Mouse (Mus musculus) yolk sac, embryonic 10.5 days (tissue): Measurements from ENCODE around the gene Pecr.
"Not testable (repeated sequence)": the region's sequence is repeated elsewhere in the genome, so short reads cannot be mapped to it uniquely, and the experiment has no call there.

Experiments
- DNase-seq: peaks from one replicate; pipeline ENCODE4 v3.0.0-alpha.2; 2017; ENCODE audit warnings: low spot score

Gene Pecr

GRCm38 (mm10) chr1:72236363-72237006 lies 47.6 kb downstream of the Pecr start:
- peak; percentile 87 for DNase-seq

DNA sequence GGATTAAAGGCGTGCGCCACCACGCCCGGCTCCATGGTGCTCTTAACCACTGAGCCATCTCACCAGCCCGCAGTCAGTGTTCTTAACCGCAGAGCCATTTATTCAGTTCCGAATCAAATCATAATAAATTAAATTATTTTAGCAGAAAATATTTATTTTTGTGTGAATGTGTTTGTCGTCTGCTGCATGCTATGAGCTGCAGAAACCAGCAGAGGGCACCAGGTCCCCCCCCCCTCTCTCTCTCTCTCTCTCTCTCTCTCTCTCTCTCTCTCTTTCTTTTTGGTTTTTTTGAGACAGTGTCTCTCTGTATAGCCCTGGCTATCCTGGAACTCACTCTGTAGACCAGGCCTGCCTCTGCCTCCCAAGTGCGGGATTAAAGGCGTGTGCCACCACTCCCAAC lies 51.5 kb downstream of the Pecr start:
- DNase-seq = not testable (repeated sequence)

- no peak for DNase-seq
Observed at GRCm38 (mm10) chr1:72228974-72229373, 55.1 kb downstream of the Pecr start.

DNA sequence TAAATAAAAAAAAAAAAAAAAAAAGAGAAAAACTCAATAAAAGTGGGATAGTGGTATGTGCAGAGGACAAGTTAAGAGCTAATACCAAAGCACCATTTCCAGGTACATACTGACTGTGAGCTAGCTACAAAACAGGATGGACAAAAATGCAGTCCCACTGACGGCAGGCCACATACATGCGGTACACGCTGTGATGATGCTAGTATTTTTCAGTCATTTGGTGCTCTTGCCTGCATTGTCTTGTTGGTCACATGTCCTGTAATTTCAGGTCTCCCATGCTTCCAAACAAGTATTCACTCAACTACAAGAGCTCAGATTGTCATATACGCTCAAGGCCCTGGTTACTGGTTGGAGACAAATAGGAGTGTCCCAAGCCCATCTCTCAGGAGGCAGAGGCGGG lies 56.6 kb downstream of the Pecr start:
- no peak for DNase-seq

DNA sequence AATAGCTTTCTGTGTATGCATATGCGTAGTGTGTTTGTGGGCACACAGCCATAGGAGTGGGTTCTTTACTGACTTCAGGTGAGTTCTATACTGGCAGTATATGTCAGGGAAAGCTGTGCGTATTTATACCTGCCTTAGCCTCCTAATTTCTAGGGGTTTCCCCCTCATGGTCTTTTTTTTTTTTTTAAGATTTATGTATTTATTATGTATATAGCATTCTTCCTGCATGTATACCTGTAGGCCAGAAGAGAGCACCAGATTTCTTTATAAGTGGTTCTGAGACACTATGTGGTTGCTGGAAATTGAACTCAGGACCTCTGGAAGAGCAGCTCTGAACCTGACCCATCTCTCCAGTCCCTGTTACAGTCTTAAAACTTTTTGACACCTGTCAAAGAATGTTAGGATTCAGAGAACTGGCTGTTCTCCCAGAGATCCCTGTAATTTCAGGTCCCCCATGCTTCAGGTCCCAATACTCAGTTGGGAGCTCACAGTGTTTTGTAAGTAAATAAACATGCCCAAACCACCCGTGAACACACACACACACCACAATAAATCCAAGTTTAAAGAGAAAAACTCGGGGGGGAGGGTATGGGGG lies 57.1 kb downstream of the Pecr start:
- no peak for DNase-seq

DNA sequence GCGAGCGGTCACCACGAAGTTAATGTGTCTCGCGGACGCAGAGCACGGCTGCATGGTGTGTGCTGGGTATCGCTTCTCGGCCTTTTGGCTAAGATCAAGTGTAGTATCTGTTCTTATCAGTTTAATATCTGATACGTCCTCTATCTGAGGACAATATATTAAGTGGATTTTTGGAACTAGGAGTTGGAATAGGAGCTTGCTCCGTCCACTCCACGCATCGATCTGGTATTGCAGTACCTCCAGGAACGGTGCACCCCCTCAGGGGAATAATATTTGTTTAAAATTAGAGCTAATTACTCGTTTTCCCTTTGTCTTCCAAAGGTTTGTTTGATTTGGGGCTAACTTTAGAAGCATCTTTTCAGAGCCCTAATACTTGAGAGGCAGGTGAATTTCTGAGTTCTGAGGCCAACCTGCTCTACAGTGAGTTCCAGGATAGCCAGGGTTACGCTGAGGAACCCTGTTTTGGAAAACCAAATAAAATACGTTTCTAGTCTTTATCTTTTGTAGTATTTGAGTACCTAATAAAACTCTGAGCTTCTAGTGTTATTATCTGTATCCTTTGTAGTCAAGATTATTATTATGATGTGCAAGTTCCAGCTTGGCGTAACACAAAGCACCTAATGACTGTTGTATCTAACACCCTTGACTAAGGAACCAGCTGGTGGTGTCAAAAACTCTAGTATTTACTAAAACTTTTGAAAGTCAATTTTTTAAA lies 57.8 kb downstream of the Pecr start:
- DNase-seq = peak; percentile 91

DNA sequence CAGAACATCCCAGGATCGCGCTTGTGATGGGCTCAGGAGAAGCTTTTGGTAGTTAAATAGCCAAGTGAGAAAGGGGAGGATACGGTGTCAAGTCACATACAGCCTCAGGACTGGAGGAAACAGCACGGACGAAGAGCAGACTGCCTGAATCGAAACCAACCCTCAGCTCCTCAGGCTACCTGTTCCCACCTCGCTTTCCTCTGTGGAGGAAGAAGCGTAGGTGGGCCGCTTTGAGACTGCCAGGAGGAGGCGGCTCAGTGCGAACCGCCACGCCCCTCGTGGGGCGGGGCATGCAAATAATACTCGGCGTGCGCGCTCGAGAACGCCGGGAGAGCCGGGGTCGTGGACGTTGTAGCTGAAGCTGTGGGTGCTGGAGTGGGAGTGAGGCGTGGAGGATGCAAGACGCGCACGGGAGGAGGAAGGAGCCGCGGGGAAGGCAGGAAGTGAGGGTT lies 58.4 kb downstream of the Pecr start:
- peak; percentile 89 for DNase-seq

- no peak for DNase-seq
Observed at GRCm38 (mm10) chr1:72225054-72225718, 58.9 kb downstream of the Pecr start.

GRCm38 (mm10) chr1:72220008-72220407 lies 64.1 kb downstream of the Pecr start:
- no peak for DNase-seq

DNA sequence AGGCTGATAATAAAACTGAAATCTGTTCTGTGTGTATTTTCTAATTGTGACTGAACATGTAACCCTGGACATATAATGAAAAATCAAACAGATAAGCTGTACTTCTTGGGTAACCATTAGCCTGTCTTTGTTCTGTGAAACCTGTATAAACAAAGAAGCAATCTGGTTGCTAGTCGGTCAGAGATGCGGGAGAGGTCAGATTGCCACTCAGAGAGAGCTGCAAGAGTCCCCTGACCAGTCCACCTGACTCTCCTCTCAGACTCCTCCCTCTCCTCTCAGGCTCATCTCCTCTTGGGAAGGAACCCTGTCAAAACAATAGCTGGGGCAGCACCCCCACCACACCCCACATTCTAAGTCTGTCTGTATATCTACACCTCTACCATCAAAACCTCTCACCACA lies 65.0 kb downstream of the Pecr start:
- peak; percentile 80 for DNase-seq

GRCm38 (mm10) chr1:72218626-72219025 lies 65.5 kb downstream of the Pecr start:
- peak; percentile 60 for DNase-seq

DNA sequence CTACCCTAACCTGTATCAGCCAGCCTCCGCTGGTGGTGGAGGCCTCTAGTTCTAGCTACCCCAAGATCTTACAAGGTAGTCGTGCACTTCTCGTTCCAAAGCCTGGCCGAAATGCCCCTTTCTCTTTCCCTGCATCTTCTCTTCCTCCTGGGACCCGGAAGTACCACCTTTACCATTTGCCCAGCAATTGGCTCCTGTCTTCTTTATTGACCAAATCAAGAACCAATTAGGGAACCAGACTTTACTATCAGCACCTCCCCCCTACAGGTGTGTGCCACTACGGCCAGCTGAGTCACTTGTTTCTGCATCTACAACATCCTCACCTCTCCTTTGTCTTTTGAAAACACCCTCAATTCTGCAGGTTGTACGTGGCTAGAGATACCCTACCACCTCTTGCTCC lies 67.4 kb downstream of the Pecr start:
- no peak for DNase-seq

DNA sequence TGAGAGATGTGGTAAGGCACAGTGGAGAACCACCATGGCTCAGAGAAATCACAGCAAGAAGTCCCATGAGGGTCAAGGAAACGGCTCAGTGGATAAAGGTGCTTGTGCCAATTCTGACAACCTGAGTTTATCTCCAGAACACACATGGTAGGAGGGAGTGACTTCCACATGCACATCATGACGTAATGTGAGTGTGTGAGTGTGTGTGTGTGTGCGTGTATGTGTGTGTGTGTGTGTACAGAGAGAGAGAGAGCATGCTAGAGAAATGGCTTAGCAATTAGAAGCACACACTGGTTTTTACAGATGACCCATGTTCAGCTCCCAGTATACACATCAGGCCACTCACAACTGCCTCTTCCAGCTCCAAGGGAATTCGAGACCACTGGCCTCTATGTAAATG lies 68.9 kb downstream of the Pecr start:
- no peak for DNase-seq

- no peak for DNase-seq
Observed at GRCm38 (mm10) chr1:72214470-72214961, 69.6 kb downstream of the Pecr start.

GRCm38 (mm10) chr1:72213954-72214353 lies 70.2 kb downstream of the Pecr start:
- no peak for DNase-seq

DNA sequence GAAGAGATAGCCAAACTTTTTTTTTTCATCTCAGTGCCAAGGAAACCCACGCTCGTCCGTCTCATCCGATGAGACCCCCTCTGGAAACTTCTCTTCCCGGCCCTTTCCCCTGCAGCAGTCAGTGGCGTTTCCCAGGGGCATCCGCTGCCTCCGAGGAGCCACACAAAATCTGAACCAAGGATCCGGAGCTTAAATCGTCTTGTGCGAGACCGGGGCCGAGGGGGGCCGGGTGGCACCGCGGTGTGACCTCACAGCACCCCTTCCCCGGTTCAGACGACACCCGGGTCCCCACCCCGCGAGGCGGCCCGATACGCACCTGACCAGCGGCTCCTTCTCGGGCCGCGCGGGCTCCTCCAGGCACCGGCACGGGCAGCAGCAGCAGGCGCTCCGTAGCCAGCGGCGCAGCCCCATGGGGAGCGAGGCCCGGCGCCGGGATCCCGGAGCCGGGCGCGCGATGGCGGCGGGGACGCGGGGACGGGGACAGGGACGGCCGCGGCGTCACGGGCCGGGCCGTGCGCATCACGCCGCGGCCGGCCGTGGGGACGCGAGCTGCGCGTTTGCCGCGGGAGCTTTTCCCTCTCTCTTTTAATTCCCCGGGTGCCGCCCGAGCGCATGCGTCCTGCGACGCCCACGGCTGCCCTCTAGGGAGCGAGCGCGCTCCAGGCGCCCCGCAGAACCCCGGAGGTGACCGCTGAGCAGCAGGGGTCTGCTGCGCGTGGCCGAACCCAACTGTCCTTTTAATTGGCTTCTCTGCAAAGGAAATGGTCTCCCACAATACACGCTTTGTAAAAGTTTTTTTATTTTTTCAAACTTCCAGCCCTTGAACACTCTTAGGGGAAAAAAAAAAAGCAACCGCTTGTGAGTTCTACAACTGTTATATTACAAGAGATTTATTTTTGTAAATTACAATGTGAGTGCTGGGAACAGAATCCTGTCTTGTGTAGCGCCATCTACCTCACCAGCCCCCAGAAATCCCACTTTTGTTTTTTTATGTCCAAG lies 72.1 kb downstream of the Pecr start, which contains the start of gene Mreg:
Gene Mreg, minus strand, starts transcription at position 607 of the 999 bp plus-strand sequence.
- DNase-seq = peak; percentile 74

DNA sequence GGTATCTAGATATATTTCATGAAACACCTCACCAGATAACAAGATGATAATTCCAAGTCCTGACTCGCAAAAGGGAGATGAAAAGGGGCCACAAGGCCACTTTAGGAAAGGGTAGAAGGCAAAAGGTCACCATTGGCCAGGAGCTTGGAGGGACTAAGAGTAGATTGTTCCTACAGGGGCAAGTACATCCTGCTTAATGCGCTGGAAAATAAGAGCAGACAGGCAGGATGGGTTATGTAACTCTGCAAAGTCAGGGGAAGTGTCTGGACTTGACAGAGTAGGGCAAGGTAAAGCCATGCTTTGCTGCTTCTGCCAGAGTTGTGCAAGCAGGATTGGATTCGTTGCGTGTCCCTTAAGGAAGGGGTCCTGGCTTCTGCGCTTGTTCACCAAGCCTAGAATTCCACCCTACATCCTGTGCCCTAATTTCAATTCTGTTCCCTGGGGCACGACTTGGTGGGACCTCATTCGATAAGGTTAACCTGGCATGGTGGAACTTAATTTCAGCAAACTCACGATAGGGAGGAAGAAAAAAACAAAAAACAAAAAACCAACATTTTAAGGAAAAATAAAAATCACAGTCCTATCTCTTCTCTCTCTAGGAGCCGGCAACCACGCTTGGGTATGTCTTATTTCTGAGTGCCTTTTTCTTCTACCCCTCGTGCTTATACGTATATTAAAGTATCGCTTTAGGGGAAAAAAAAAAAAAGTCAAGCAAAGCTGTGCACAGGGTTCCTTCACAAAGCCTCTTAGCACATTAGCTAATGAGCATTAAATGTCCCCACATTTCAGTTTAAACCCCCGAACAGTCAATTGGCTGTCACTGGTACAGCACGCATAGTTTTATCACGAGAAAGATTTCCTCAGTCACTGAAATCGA lies 73.1 kb downstream of the Pecr start:
- DNase-seq = no peak
